Mouse (Mus musculus): ENCODE measurements at regions not wholly inside any gene's neighbourhood (a gene's known extent, or its start where the extent isn't known, plus 50 kb on each side); places are given as distances from the start of the nearest gene placed in this dataset.

GRCm38 (mm10) chrX:147616374-147616773 is 62.5 kb upstream of the Lrch2 start:
- 80% methylated on average over 2 of the region's 2 CpGs for WGBS
- Histone ChIP-seq H3K36me3 (ENCODE audit: control insufficient read depth, insufficient read depth, low read length) (no peaks in the 10 kb centered on the region), H3K4me2 (ENCODE audit: low read depth, low read length) (no peak overlapping the region), H3K27ac (ENCODE audit: low read depth, low read length) (no peak overlapping the region), H3K9ac (replicated peaks; ENCODE audit: low read depth, low read length) (no peak overlapping the region), H3K4me3 (ENCODE audit: low read depth, low read length) (no peak overlapping the region), H3K27me3 (ENCODE audit: control insufficient read depth, insufficient read depth, low read length) (no peaks in the 10 kb centered on the region), H3K4me1 (ENCODE audit: control insufficient read depth, insufficient read depth, low read length) (no peaks in the 10 kb centered on the region), H3K9me3 (ENCODE audit: control insufficient read depth, low read length) (no peaks in the 10 kb centered on the region)
- ATAC-seq (ENCODE audit: low read depth): no peak

DNA sequence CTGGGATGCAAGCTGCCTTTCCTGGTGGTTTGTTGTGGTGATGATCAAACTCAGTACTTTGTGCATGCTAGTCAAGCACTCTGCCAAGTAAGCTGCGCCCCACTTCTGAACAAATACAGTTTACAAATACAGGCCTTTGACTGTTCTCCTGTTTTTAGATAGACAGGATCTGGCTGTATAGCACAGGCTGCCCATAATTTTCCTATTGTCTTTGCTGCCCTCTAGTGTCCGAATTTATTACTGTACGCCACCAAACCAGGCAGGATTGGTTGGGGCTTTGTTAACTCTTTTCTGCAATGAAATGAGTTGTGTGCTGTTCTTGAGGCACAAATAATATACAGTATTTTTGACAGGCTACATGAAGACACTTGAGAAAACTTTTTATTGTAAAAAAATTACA is 54.8 kb upstream of the Lrch2 start:
- no peaks in the 10 kb centered on the region for H3K4me1 ChIP-seq (ENCODE audit: control insufficient read depth, insufficient read depth, low read length)
- no peaks in the 10 kb centered on the region for H3K9me3 ChIP-seq (ENCODE audit: control insufficient read depth, low read length)
- H3K36me3 ChIP-seq (ENCODE audit: control insufficient read depth, insufficient read depth, low read length): no peaks in the 10 kb centered on the region
- H3K27ac ChIP-seq (ENCODE audit: low read depth, low read length): no peak overlapping the region
- H3K4me2 ChIP-seq (ENCODE audit: low read depth, low read length): no peak overlapping the region
- WGBS: 20% methylated on average over 3 of the region's 3 CpGs
- no peaks in the 10 kb centered on the region for H3K27me3 ChIP-seq (ENCODE audit: control insufficient read depth, insufficient read depth, low read length)
- no peak overlapping the region for H3K4me3 ChIP-seq (ENCODE audit: low read depth, low read length)
- H3K9ac ChIP-seq (replicated peaks; ENCODE audit: low read depth, low read length): no peak overlapping the region
- ATAC-seq (ENCODE audit: low read depth): peak; percentile 81
